Mouse (Mus musculus): ENCODE measurements around the gene Hist1h1c. TPM values are rescaled to one million over a fixed set of nuclear protein-coding genes. Genes with fewer than 3 reads are reported as not detected.
"Not testable (repeated sequence)": the region's sequence is repeated elsewhere in the genome, so short reads cannot be mapped to it uniquely, and the experiment has no call there.

Hist1h1c gene
- polyA plus RNA-seq, 1 experiment from 2014 or later: 16.7 TPM

DNA sequence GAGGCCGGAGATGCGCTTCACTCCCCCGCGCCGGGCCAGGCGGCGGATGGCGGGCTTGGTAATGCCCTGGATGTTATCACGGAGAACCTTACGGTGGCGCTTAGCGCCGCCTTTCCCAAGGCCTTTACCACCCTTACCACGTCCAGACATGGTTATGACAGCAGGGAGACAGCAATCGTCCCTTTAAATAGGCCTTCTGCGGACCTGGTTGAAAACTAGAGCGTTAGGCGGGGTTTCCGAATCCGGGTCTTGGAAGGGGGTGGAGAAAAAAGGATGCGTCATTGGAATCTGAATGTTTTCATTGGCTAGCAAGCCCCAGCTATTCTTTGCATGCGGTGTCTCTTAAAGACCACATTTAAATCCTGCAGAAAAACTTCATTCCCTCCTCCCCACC, 40.3 kb upstream of the Hist1h1c start, which contains the start of gene Hist1h4c:
Gene Hist1h4c, minus strand, starts transcription at position 155 of the 394 bp plus-strand sequence.
- peak within 1 kb of the TSS; percentile 56 for H3K9ac ChIP-seq (ENCODE audit: low read depth, low read length)
- DNase-seq (ENCODE audit: low spot score) (peak; percentile 99), ATAC-seq (ENCODE audit: low FRiP score) (peak; percentile 97)
- peak within 1 kb of the TSS; percentile 49 for H3K4me2 ChIP-seq (replicated peaks; ENCODE audit: low read depth, low read length)
- no peaks in the 10 kb centered on the region for H3K4me1 ChIP-seq (replicated peaks; ENCODE audit: control insufficient read depth, insufficient read depth, low read length)
- no peaks in the 10 kb centered on the region for H3K36me3 ChIP-seq (ENCODE audit: control insufficient read depth, insufficient read depth, low read length)
- H3K27me3 ChIP-seq (ENCODE audit: control insufficient read depth, insufficient read depth, low read length): no peaks in the 10 kb centered on the region
- peak within 1 kb of the TSS; percentile 71 for H3K27ac ChIP-seq (ENCODE audit: low read depth, low read length)
- H3K9me3 ChIP-seq (ENCODE audit: control insufficient read depth, low read length): no peaks in the 10 kb centered on the region
- H3K4me3 ChIP-seq (ENCODE audit: low read depth, low read length): peak within 1 kb of the TSS; percentile 42
- under 1% methylated on average over 20 of the region's 22 CpGs for WGBS

GRCm38 (mm10) chr13:23698996-23699395, 39.6 kb upstream of the Hist1h1c start:
- Histone ChIP-seq H3K4me1 (replicated peaks; ENCODE audit: control insufficient read depth, insufficient read depth, low read length) (no peaks in the 10 kb centered on the region), H3K9ac (ENCODE audit: low read depth, low read length) (no peak overlapping the region), H3K4me2 (replicated peaks; ENCODE audit: low read depth, low read length) (no peak overlapping the region), H3K36me3 (ENCODE audit: control insufficient read depth, insufficient read depth, low read length) (no peaks in the 10 kb centered on the region), H3K9me3 (ENCODE audit: control insufficient read depth, low read length) (no peaks in the 10 kb centered on the region), H3K4me3 (ENCODE audit: low read depth, low read length) (no peak overlapping the region), H3K27ac (ENCODE audit: low read depth, low read length) (peak overlapping the region; percentile 49), H3K27me3 (ENCODE audit: control insufficient read depth, insufficient read depth, low read length) (no peaks in the 10 kb centered on the region)
- DNase-seq (ENCODE audit: low spot score) (no peak), ATAC-seq (ENCODE audit: low FRiP score) (no peak)
- 72% methylated on average over 6 of the region's 6 CpGs for whole genome bisulfite sequencing

- H3K4me2 ChIP-seq (replicated peaks; ENCODE audit: low read depth, low read length): no peak overlapping the region
- H3K36me3 ChIP-seq (ENCODE audit: control insufficient read depth, insufficient read depth, low read length): no peaks in the 10 kb centered on the region
- ATAC-seq (ENCODE audit: low FRiP score): no peak
- H3K27ac ChIP-seq (ENCODE audit: low read depth, low read length): no peak overlapping the region
- H3K4me1 ChIP-seq (replicated peaks; ENCODE audit: control insufficient read depth, insufficient read depth, low read length): no peaks in the 10 kb centered on the region
- H3K9me3 ChIP-seq (ENCODE audit: control insufficient read depth, low read length): no peaks in the 10 kb centered on the region
- no peak overlapping the region for H3K4me3 ChIP-seq (ENCODE audit: low read depth, low read length)
- no peak overlapping the region for H3K9ac ChIP-seq (ENCODE audit: low read depth, low read length)
- 65% methylated on average over 3 of the region's 3 CpGs for WGBS
- H3K27me3 ChIP-seq (ENCODE audit: control insufficient read depth, insufficient read depth, low read length): no peaks in the 10 kb centered on the region
- no peak for DNase-seq (ENCODE audit: low spot score)
Measured at GRCm38 (mm10) chr13:23699767-23700166, 38.8 kb upstream of the Hist1h1c start.

DNA sequence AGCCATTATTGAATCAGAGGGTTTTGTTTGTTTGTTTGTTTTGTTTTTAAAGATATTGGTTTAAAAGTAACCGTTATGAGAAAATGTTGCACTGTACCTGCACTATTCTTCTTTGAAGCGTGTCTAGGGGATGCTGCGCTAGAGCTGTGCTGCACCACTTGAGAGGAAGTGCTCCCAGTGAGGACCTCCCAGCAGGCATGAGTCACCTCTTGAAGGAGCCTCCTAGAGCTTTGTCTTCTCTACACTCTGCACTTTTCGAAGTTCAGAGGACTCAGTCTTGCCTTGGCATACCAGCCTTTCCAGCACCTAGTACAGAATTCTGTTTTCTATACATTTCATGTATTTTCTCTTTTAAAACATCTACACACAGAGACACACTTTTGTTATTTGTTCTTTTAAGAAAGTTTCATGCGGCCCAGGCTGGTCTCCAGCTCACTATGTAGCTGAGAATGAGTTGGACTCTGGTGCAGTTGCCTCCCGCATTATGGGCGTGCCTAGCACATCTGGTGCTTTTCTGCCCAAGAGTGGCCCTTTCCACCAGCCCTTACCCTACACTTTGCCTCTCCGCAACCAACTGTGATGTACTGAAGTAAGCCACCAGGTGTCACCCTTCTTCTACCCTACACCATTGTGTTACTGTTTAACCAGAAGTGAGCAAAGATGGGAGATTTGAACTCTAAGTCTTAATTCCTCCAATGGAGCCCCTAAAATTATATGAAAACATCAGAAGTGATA, 37.7 kb upstream of the Hist1h1c start:
- Histone ChIP-seq H3K4me3 (ENCODE audit: low read depth, low read length) (no peak overlapping the region), H3K27ac (ENCODE audit: low read depth, low read length) (no peak overlapping the region), H3K9ac (ENCODE audit: low read depth, low read length) (no peak overlapping the region), H3K4me2 (replicated peaks; ENCODE audit: low read depth, low read length) (no peak overlapping the region), H3K27me3 (ENCODE audit: control insufficient read depth, insufficient read depth, low read length) (no peaks in the 10 kb centered on the region), H3K4me1 (replicated peaks; ENCODE audit: control insufficient read depth, insufficient read depth, low read length) (no peaks in the 10 kb centered on the region), H3K9me3 (ENCODE audit: control insufficient read depth, low read length) (no peaks in the 10 kb centered on the region), H3K36me3 (ENCODE audit: control insufficient read depth, insufficient read depth, low read length) (no peaks in the 10 kb centered on the region)
- 34% methylated on average over 8 of the region's 8 CpGs for WGBS
- DNase-seq (ENCODE audit: low spot score) (peak; percentile 85), ATAC-seq (ENCODE audit: low FRiP score) (peak; percentile 41)

DNA sequence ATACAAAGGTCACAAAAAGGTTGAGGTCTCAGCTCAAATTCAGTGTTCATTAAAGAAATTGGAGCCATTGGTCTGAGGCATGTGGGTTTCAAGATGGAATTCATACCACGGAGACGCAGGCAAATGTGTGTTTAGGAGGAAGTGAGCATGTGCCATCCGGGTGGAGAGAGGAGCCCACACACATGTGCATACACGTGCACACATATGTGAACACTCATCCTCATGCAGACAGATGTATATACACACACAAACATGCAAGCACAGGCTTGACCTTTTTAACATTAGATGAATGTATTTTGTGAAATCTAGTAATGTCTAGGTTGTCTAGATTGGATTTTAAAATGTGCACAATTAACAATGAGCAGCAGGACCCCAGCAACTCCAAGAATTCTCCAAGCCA, 36.4 kb upstream of the Hist1h1c start:
- Histone ChIP-seq H3K4me1 (replicated peaks; ENCODE audit: control insufficient read depth, insufficient read depth, low read length) (no peaks in the 10 kb centered on the region), H3K36me3 (ENCODE audit: control insufficient read depth, insufficient read depth, low read length) (no peaks in the 10 kb centered on the region), H3K9ac (ENCODE audit: low read depth, low read length) (no peak overlapping the region), H3K4me2 (replicated peaks; ENCODE audit: low read depth, low read length) (no peak overlapping the region), H3K9me3 (ENCODE audit: control insufficient read depth, low read length) (no peaks in the 10 kb centered on the region), H3K27ac (ENCODE audit: low read depth, low read length) (no peak overlapping the region), H3K4me3 (ENCODE audit: low read depth, low read length) (no peak overlapping the region), H3K27me3 (ENCODE audit: control insufficient read depth, insufficient read depth, low read length) (no peaks in the 10 kb centered on the region)
- DNase-seq (ENCODE audit: low spot score) (no peak), ATAC-seq (ENCODE audit: low FRiP score) (no peak)
- WGBS: 80% methylated on average over 4 of the region's 4 CpGs

GRCm38 (mm10) chr13:23702801-23703200, 35.8 kb upstream of the Hist1h1c start:
- not testable (repeated sequence) for DNase-seq (ENCODE audit: low spot score); ATAC-seq (ENCODE audit: low FRiP score); H3K4me3 ChIP-seq (ENCODE audit: low read depth, low read length); H3K4me1 ChIP-seq (replicated peaks; ENCODE audit: control insufficient read depth, insufficient read depth, low read length); H3K9me3 ChIP-seq (ENCODE audit: control insufficient read depth, low read length); H3K27me3 ChIP-seq (ENCODE audit: control insufficient read depth, insufficient read depth, low read length); H3K4me2 ChIP-seq (replicated peaks; ENCODE audit: low read depth, low read length); H3K27ac ChIP-seq (ENCODE audit: low read depth, low read length); H3K36me3 ChIP-seq (ENCODE audit: control insufficient read depth, insufficient read depth, low read length); H3K9ac ChIP-seq (ENCODE audit: low read depth, low read length)
- WGBS: 87% methylated on average over 2 of the region's 2 CpGs

- DNase-seq (ENCODE audit: low spot score) (no peak), ATAC-seq (ENCODE audit: low FRiP score) (no peak)
- 97% methylated on average over 7 of the region's 7 CpGs for WGBS
- no peak overlapping the region for H3K4me3 ChIP-seq (ENCODE audit: low read depth, low read length)
- H3K4me1 ChIP-seq (replicated peaks; ENCODE audit: control insufficient read depth, insufficient read depth, low read length): peaks cover 3% of the 10 kb centered on the region; the same call in 1 of the 2 replicates
- H3K9me3 ChIP-seq (ENCODE audit: control insufficient read depth, low read length): no peaks in the 10 kb centered on the region
- no peak overlapping the region for H3K27ac ChIP-seq (ENCODE audit: low read depth, low read length)
- no peak overlapping the region for H3K4me2 ChIP-seq (replicated peaks; ENCODE audit: low read depth, low read length)
- no peaks in the 10 kb centered on the region for H3K27me3 ChIP-seq (ENCODE audit: control insufficient read depth, insufficient read depth, low read length)
- H3K9ac ChIP-seq (ENCODE audit: low read depth, low read length): no peak overlapping the region
- H3K36me3 ChIP-seq (ENCODE audit: control insufficient read depth, insufficient read depth, low read length): no peaks in the 10 kb centered on the region
Measured at GRCm38 (mm10) chr13:23705751-23706356, 32.8 kb upstream of the Hist1h1c start.

- H3K27me3 ChIP-seq (ENCODE audit: control insufficient read depth, insufficient read depth, low read length): no peaks in the 10 kb centered on the region
- DNase-seq (ENCODE audit: low spot score) (no peak), ATAC-seq (ENCODE audit: low FRiP score) (no peak)
- WGBS: 92% methylated on average over 12 of the region's 12 CpGs
- H3K4me3 ChIP-seq (ENCODE audit: low read depth, low read length): no peak overlapping the region
- no peaks in the 10 kb centered on the region for H3K9me3 ChIP-seq (ENCODE audit: control insufficient read depth, low read length)
- no peak overlapping the region for H3K27ac ChIP-seq (ENCODE audit: low read depth, low read length)
- no peaks in the 10 kb centered on the region for H3K36me3 ChIP-seq (ENCODE audit: control insufficient read depth, insufficient read depth, low read length)
- no peak overlapping the region for H3K9ac ChIP-seq (ENCODE audit: low read depth, low read length)
- peaks cover 3% of the 10 kb centered on the region; the same call in 1 of the 2 replicates for H3K4me1 ChIP-seq (replicated peaks; ENCODE audit: control insufficient read depth, insufficient read depth, low read length)
- no peak overlapping the region for H3K4me2 ChIP-seq (replicated peaks; ENCODE audit: low read depth, low read length)
Measured at GRCm38 (mm10) chr13:23706771-23707170, 31.8 kb upstream of the Hist1h1c start.

DNA sequence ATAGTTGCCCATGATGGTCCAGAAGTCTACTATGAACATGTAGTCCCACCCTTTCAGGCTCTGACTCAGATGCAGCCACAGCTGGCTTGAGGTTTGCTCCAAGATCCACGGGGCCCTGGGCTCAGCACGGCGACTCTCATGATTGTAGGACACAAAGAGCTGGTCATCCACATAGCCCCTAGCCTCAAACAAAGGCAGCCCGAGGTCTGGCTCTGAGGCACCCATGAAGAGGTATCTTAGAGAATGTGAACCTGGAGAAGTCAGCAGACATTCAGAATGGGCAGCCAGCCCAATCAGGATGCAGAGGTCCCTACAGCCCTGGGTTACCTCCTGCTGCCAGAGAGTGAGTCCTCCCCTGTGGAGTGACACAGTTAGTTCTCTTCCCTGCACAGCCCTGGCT, 30.6 kb upstream of the Hist1h1c start:
- H3K36me3 ChIP-seq (ENCODE audit: control insufficient read depth, insufficient read depth, low read length): no peaks in the 10 kb centered on the region
- no peak overlapping the region for H3K4me3 ChIP-seq (ENCODE audit: low read depth, low read length)
- H3K4me1 ChIP-seq (replicated peaks; ENCODE audit: control insufficient read depth, insufficient read depth, low read length): peaks cover 3% of the 10 kb centered on the region; the same call in 1 of the 2 replicates
- no peak overlapping the region for H3K4me2 ChIP-seq (replicated peaks; ENCODE audit: low read depth, low read length)
- no peak overlapping the region for H3K27ac ChIP-seq (ENCODE audit: low read depth, low read length)
- ATAC-seq (ENCODE audit: low FRiP score) (no peak), DNase-seq (ENCODE audit: low spot score) (no peak)
- WGBS: 88% methylated on average over 4 of the region's 4 CpGs
- H3K9ac ChIP-seq (ENCODE audit: low read depth, low read length): no peak overlapping the region
- H3K9me3 ChIP-seq (ENCODE audit: control insufficient read depth, low read length): no peaks in the 10 kb centered on the region
- no peaks in the 10 kb centered on the region for H3K27me3 ChIP-seq (ENCODE audit: control insufficient read depth, insufficient read depth, low read length)
